ENCODE assay signal across 13 mouse cellular contexts in genomic region chr14:19961924-19962915, GRCm38 (mm10). TPM values are rescaled to one million over a fixed set of nuclear protein-coding genes. Genes with fewer than 3 reads are reported as not detected.
DNase-seq lines count a peak whose midpoint lies in the region; ATAC-seq and TF ChIP-seq lines count a peak whose summit lies in the region.
"Had no signal": no experiment of that assay in that cellular context is flagged by ENCODE, and none has a peak within 500 bp of the region (broad histone marks: within the 10 kb centered on the region; RNA-seq: fewer than 3 reads in every experiment).

No protein-coding gene starts in this region.

- H3K36me3 ChIP-seq in midbrain, embryonic 13.5 days, result peaks cover 17% of the 10 kb centered on the region
- peaks cover 23% of the 10 kb centered on the region for H3K36me3 ChIP-seq in midbrain, embryonic 10.5 days
- H3K36me3 ChIP-seq in forebrain, postnatal 0 days (ENCODE audit: insufficient read depth), result peaks cover 12% of the 10 kb centered on the region
- no peaks in the 10 kb centered on the region for H3K36me3 ChIP-seq in liver, embryonic 12.5 days

- ATAC-seq in midbrain, embryonic 13.5 days, result peak; percentile 61
- ATAC-seq in forebrain, postnatal 0 days, result peak; percentile 21; the same call in 1 of the 2 replicates
- ATAC-seq in liver, embryonic 12.5 days, result no peak
- ATAC-seq: intestine, embryonic 16.5 days had no signal

- no peak overlapping the region for H3K9ac ChIP-seq in midbrain, embryonic 13.5 days (replicated peaks)
- H3K9ac ChIP-seq in forebrain, postnatal 0 days, result 0 out of 2 replicates have a peak overlapping the region, but pooled peaks have one; percentile 10
- H3K9ac ChIP-seq in liver, embryonic 12.5 days, result no peak overlapping the region

- peak overlapping the region; percentile 5; the same call in 1 of the 2 replicates for H3K27ac ChIP-seq in midbrain, embryonic 13.5 days
- H3K27ac ChIP-seq in midbrain, embryonic 10.5 days (replicated peaks), result no peak overlapping the region; the same call in 1 of the 2 replicates
- peak overlapping the region; percentile 29; the same call in 1 of the 2 replicates for H3K27ac ChIP-seq in forebrain, postnatal 0 days (ENCODE audit: low read depth, low read length)
- H3K27ac ChIP-seq in liver, embryonic 12.5 days, result no peak overlapping the region

- no peak for TF ChIP-seq CTCF in forebrain, postnatal 0 days (IDR thresholded peaks at IDR 0.05; ENCODE audit: low read depth)

- no peaks in the 10 kb centered on the region for H3K9me3 ChIP-seq in midbrain, embryonic 13.5 days
- no peaks in the 10 kb centered on the region for H3K9me3 ChIP-seq in midbrain, embryonic 10.5 days (replicated peaks)
- no peaks in the 10 kb centered on the region for H3K9me3 ChIP-seq in forebrain, postnatal 0 days (ENCODE audit: low read length)
- H3K9me3 ChIP-seq in liver, embryonic 12.5 days (replicated peaks), result no peaks in the 10 kb centered on the region
- H3K9me3 ChIP-seq: megakaryocyte, embryonic 14.5 days had no signal

- H3K4me1 ChIP-seq in midbrain, embryonic 13.5 days (replicated peaks), result peaks cover 58% of the 10 kb centered on the region
- H3K4me1 ChIP-seq in midbrain, embryonic 10.5 days, result peaks cover 48% of the 10 kb centered on the region
- H3K4me1 ChIP-seq in forebrain, postnatal 0 days (ENCODE audit: insufficient read depth), result peaks cover 12% of the 10 kb centered on the region
- 0 out of 2 replicates have a peak, but pooled peaks cover 6% of the 10 kb centered on the region for H3K4me1 ChIP-seq in liver, embryonic 12.5 days

- no peak for DNase-seq in midbrain, embryonic 10.5 days (ENCODE audit: low spot score)
- no peak for DNase-seq in forebrain, postnatal 0 days
- peak; percentile 22 to 26 for DNase-seq in natural killer cell, adult 2 months (ENCODE audit: low spot score in 2 of 2)
- DNase-seq in lung, postnatal 14 days, result no peak
- DNase-seq in adrenal gland, adult 18-20 months (ENCODE audit: low spot score in 2 of 2), result no peak
- DNase-seq: adrenal gland, postnatal 36 days; heart, adult 18-20 months; layer of hippocampus, adult 9-11 months had no signal

- no peaks in the 10 kb centered on the region for H3K27me3 ChIP-seq in midbrain, embryonic 13.5 days
- H3K27me3 ChIP-seq in midbrain, embryonic 10.5 days (ENCODE audit: low read depth, poor library complexity, severe bottlenecking), result no peaks in the 10 kb centered on the region
- no peaks in the 10 kb centered on the region for H3K27me3 ChIP-seq in forebrain, postnatal 0 days (ENCODE audit: insufficient read depth, low read length)
- H3K27me3 ChIP-seq in liver, embryonic 12.5 days (replicated peaks), result no peaks in the 10 kb centered on the region

- WGBS in midbrain, embryonic 13.5 days, result 51% methylated on average over 15 of the region's 15 CpGs
- WGBS in midbrain, embryonic 10.5 days, result 70% methylated on average over 15 of the region's 15 CpGs
- WGBS in forebrain, postnatal 0 days, result 40% methylated on average over 15 of the region's 15 CpGs
- 64% methylated on average over 15 of the region's 15 CpGs for WGBS in liver, embryonic 12.5 days (ENCODE audit: insufficient replicate concordance)

- no peak overlapping the region for H3K4me3 ChIP-seq in midbrain, embryonic 13.5 days (replicated peaks)
- H3K4me3 ChIP-seq in midbrain, embryonic 10.5 days, result no peak overlapping the region
- H3K4me3 ChIP-seq in forebrain, postnatal 0 days (ENCODE audit: low read depth, low read length), result no peak overlapping the region
- H3K4me3 ChIP-seq in liver, embryonic 12.5 days, result no peak overlapping the region
- H3K4me3 ChIP-seq: megakaryocyte, embryonic 14.5 days had no signal

- no peak overlapping the region for H3K4me2 ChIP-seq in midbrain, embryonic 13.5 days (replicated peaks)
- H3K4me2 ChIP-seq in forebrain, postnatal 0 days (ENCODE audit: low read depth), result 0 out of 2 replicates have a peak overlapping the region, but pooled peaks have one; percentile 3
- no peak overlapping the region for H3K4me2 ChIP-seq in liver, embryonic 12.5 days
- H3K4me2 ChIP-seq: liver, embryonic 11.5 days had no signal

RNA-seq across cellular contexts. Expression of gene Gng2, which starts 15.2 kb away (rescaled TPM):
- polyA plus RNA-seq in midbrain, embryonic 13.5 days (2015; fragmentation: Nextera tagmentation; extraction: Ambion mirVana), result 367 and 370 TPM in 2 replicates
- polyA plus RNA-seq in midbrain, embryonic 10.5 days (2016; fragmentation: Nextera tagmentation; extraction: Ambion mirVana), result 82.4 and 121 TPM in 2 replicates
- 447 and 546 TPM in 2 replicates for total RNA-seq in forebrain, postnatal 0 days (2014; rRNA removed)
- polyA plus RNA-seq in forebrain, postnatal 0 days (2015; fragmentation: Nextera tagmentation; extraction: Ambion mirVana), result 367 and 462 TPM in 2 replicates
- 10.7 and 11.8 TPM in 2 replicates for polyA plus RNA-seq in liver, embryonic 12.5 days (2016; fragmentation: Nextera tagmentation; extraction: Ambion mirVana)
- total RNA-seq in adrenal gland, adult 18-20 months (2021), result 10 to 100 TPM; 17.5 to 30.5 TPM

Comparison
In these comparisons a context has a peak if more than half of its experiments do, and no peak if none do; other contexts are left out.
1. H3K27ac ChIP-seq: peak in midbrain, embryonic 13.5 days (single experiment) and forebrain, postnatal 0 days (single experiment); none in midbrain, embryonic 10.5 days (single experiment) and liver, embryonic 12.5 days (single experiment).
2. DNase-seq: peak in natural killer cell, adult 2 months (2 of 2); none in midbrain, embryonic 10.5 days (single experiment), forebrain, postnatal 0 days (single experiment), lung, postnatal 14 days (single experiment) and adrenal gland, adult 18-20 months (0 of 2).